Mouse (Mus musculus) intestine, embryonic 16.5 days (tissue): ENCODE data around the gene Tspoap1. TPM values are rescaled to one million over a fixed set of nuclear protein-coding genes. Genes with fewer than 3 reads are reported as not detected.
A peak's percentile ranks its signal among the peaks of the same experiment; 100 is the strongest.

ENCODE experiments used
- ATAC-seq: fragments of 200-750 bp; cut with Nextera tagmentation; 2 replicates; pipeline ENCODE4 v1.8.0; 2017; ENCODE audit warnings: moderate TSS enrichment, moderate library complexity
- H3K27ac ChIP-seq: fragments of 300-500 bp; sonication (generic); 2 replicates; pipeline ENCODE4 v1.5.1; 2014; ENCODE audit warnings: mild to moderate bottlenecking, low read length
- H3K27me3 ChIP-seq: fragments of 300-500 bp; sonication (generic); replicated peaks from 2 replicates; pipeline ENCODE4 v1.6.1; 2014; ENCODE audit warnings: low read length, control low read depth, mixed read lengths; ENCODE audit not compliant: control insufficient read depth, insufficient read depth
- H3K36me3 ChIP-seq: fragments of 300-500 bp; sonication (generic); 2 replicates; pipeline ENCODE4 v1.6.1; 2014; ENCODE audit warnings: low read length, control low read depth; ENCODE audit not compliant: control insufficient read depth, insufficient read depth
- H3K4me1 ChIP-seq: fragments of 300-500 bp; sonication (generic); 2 replicates; pipeline ENCODE4 v1.6.1; 2014; ENCODE audit warnings: low read length, control low read depth, mixed read lengths; ENCODE audit not compliant: control insufficient read depth, insufficient read depth
- H3K4me2 ChIP-seq: fragments of 300-500 bp; sonication (generic); 2 replicates; pipeline ENCODE4 v1.6.1; 2014; ENCODE audit warnings: low read depth, low read length, control low read depth
- H3K4me3 ChIP-seq: fragments of 300-500 bp; sonication (generic); 2 replicates; pipeline ENCODE4 v1.5.1; 2014; ENCODE audit warnings: mild to moderate bottlenecking, low read length
- H3K9ac ChIP-seq: fragments of 300-500 bp; sonication (generic); 2 replicates; pipeline ENCODE4 v1.6.1; 2014; ENCODE audit warnings: low read depth, low read length
- H3K9me3 ChIP-seq: fragments of 300-500 bp; sonication (generic); 2 replicates; pipeline ENCODE4 v1.6.1; 2016; ENCODE audit warnings: low read length, control low read depth; ENCODE audit not compliant: control insufficient read depth
- WGBS: fragments of 180-500 bp; shearing (Covaris S2); extraction: QIAGEN DNeasy Blood & Tissue Kit; methylation state at CpG from one replicate; pipeline ENCODE4 v1.1.7; 2014; 5-methylcytosine and 5-hydroxymethylcytosine counted together
- polyA plus RNA-seq: library from polyadenylated mRNA; unstranded; fragments of >200 nt; fragmentation: Nextera tagmentation; extraction: Ambion mirVana; gene quantifications from 2 replicates; pipeline ENCODE4 v1.2.1, GENCODE M21; 2015

The Tspoap1 gene
- polyA plus RNA-seq, 1 experiment from 2014 or later, result 1.2 TPM

DNA sequence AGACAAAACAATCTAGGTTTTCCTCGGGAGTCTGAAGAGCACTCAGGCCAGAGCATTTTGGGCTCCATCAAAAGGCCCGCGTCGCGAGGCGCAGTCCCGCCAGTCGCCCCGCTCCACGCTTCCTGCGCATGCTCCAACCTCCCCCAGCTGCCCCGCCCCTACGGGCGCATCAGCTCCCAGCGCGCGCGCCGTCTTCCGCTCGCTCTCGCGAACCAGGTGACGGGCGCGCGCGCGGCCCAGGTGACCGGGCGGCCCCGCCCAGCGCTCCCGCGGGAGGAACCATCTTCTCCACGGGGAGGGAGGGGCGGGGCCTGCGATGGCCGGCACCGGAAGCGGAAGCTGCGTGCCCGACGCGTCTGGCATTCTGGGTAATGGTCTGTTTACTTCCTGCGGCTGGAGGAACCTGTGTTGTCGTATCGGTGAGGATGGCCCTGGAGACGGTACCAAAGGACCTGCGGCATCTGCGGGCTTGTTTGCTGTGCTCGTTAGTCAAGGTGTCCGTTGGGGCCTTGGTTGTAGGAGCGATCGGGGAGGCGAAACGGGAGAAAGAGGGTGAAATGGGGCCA is 23.1 kb upstream of the Tspoap1 start, which contains the start of gene Supt4a:
Gene Supt4a (plus strand): TSS at position 378 of the 566 bp plus-strand sequence.
- Histone ChIP-seq H3K4me2 (peak within 1 kb of the TSS; percentile 83), H3K4me1 (peaks cover 9% of the 10 kb centered on the region; the same call in 1 of the 2 replicates), H3K27me3 (no peaks in the 10 kb centered on the region), H3K27ac (peak within 1 kb of the TSS; percentile 88), H3K4me3 (peak within 1 kb of the TSS; percentile 82), H3K9ac (peak within 1 kb of the TSS; percentile 84), H3K9me3 (no peaks in the 10 kb centered on the region), H3K36me3 (no peaks in the 10 kb centered on the region)
- WGBS, result under 1% methylated on average over 56 of the region's 57 CpGs
- peak; percentile 93 for ATAC-seq

- Histone ChIP-seq H3K4me1 (no peaks in the 10 kb centered on the region), H3K27ac (no peak overlapping the region), H3K36me3 (0 out of 2 replicates have a peak, but pooled peaks cover 3% of the 10 kb centered on the region), H3K4me3 (no peak overlapping the region), H3K9me3 (no peaks in the 10 kb centered on the region), H3K4me2 (no peak overlapping the region), H3K27me3 (no peaks in the 10 kb centered on the region), H3K9ac (no peak overlapping the region)
- WGBS, result 94% methylated on average over 3 of the region's 3 CpGs
- no peak for ATAC-seq
These were observed 16.6 kb upstream of the Tspoap1 start for GRCm38 (mm10) chr11:87743691-87744090.

DNA sequence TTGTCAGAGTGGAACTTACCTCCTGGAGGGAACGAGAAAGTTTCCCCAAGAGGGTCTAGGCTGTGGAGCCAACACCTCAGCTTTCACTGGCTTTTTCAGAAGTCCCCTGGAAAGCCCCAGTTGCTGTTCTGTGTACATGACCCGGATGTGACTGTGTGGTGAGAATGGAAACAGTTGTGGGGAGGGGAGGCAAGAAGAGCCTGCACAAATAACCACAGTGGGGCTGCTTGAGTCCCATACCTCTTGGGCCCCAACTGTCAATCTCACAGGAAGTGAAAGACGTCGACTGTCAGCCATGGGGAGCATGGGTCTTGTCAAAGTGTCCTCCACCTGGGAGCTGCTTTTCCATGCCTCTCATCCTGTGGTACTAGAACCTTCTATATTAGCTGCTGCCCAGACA is 15.4 kb upstream of the Tspoap1 start:
- Histone ChIP-seq H3K36me3 (0 out of 2 replicates have a peak, but pooled peaks cover 3% of the 10 kb centered on the region), H3K27me3 (no peaks in the 10 kb centered on the region), H3K4me1 (0 out of 2 replicates have a peak, but pooled peaks cover 2% of the 10 kb centered on the region), H3K9me3 (no peaks in the 10 kb centered on the region), H3K4me3 (no peak overlapping the region), H3K27ac (no peak overlapping the region), H3K4me2 (no peak overlapping the region), H3K9ac (no peak overlapping the region)
- ATAC-seq, result no peak
- 70% methylated on average over 4 of the region's 4 CpGs for WGBS

DNA sequence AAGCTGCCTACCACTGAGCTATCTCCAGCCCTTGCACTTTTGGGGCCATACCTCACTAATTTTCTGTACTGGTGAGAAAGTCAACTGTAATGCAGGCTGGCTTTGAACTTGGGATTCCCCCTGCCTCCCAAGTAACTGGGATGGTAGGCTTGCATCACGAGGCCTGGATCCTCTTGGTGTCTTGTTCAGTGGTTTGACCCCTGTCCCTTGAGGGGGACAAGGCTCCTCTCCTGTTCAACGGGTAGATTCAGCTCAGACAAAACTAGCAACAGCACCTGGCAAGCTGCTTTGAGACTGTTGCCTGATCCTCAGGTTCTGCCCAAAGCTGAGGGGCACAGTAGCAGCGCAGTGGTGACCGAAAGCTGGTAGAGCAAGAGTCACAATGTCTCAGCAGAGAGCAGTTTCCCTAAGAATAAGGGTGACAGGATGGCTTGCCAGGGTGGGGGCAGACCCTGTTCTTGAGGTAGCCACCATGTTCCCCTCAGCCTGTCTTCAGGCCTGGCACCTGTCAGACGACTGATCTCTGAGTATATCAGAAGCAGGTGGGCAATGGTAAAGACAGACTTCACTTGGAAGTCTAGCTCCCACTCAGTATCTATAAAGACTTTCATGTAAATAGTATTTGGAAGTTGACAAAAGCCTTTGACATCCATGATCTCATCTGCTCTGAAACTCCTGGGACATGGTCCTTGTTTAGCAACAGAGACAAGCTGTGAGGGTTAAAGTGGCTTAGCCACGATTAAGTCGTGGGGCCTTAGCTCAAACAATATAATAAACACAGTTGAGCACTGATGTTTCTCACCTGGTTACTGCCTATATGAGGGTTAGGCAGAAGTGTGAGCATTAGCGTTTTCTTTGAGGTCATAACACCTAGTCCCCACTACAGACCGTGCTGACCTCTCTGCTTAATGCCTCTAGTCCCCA is 14.4 kb upstream of the Tspoap1 start:
- WGBS, result 74% methylated on average over 9 of the region's 9 CpGs
- Histone ChIP-seq H3K27ac (no peak overlapping the region), H3K9me3 (no peaks in the 10 kb centered on the region), H3K4me3 (no peak overlapping the region), H3K36me3 (0 out of 2 replicates have a peak, but pooled peaks cover 3% of the 10 kb centered on the region), H3K4me1 (0 out of 2 replicates have a peak, but pooled peaks cover 2% of the 10 kb centered on the region), H3K4me2 (no peak overlapping the region), H3K9ac (no peak overlapping the region), H3K27me3 (no peaks in the 10 kb centered on the region)
- no peak for ATAC-seq

DNA sequence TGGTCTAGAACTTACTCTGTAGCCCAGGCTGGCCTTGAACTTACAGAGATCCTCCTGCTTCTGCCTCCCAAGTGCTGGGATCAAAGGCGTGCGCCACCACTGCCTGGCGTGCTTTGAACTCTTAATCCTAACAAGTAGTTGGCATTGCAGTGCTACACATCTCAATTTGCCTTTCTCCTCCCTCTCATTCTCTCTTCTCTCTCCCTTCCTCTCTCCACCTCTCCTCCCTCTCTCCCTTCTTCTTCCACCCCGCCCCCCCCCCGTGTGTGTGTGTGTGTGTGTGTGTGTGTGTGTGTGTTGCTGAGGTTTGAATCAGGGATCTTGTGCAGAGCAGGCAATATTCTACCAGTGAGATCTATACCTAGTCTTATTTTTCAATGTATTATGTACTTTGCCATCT is 13.0 kb upstream of the Tspoap1 start:
- 93% methylated on average over 4 of the region's 5 CpGs for WGBS
- H3K36me3 ChIP-seq, result 0 out of 2 replicates have a peak, but pooled peaks cover 3% of the 10 kb centered on the region
- no peak for ATAC-seq
- H3K4me1 ChIP-seq, result 0 out of 2 replicates have a peak, but pooled peaks cover 2% of the 10 kb centered on the region
- H3K4me3 ChIP-seq, result no peak overlapping the region
- no peak overlapping the region for H3K9ac ChIP-seq
- H3K4me2 ChIP-seq, result no peak overlapping the region
- H3K9me3 ChIP-seq, result no peaks in the 10 kb centered on the region
- no peak overlapping the region for H3K27ac ChIP-seq
- H3K27me3 ChIP-seq, result no peaks in the 10 kb centered on the region

GRCm38 (mm10) chr11:87747716-87748115 is 12.6 kb upstream of the Tspoap1 start:
- no peaks in the 10 kb centered on the region for H3K27me3 ChIP-seq
- 93% methylated on average over 7 of the region's 7 CpGs for WGBS
- ATAC-seq, result no peak

GRCm38 (mm10) chr11:87748132-87749119 is 11.9 kb upstream of the Tspoap1 start:
- Histone ChIP-seq H3K4me2 (peak overlapping the region; percentile 23; the same call in 1 of the 2 replicates), H3K27ac (no peak overlapping the region), H3K27me3 (no peaks in the 10 kb centered on the region), H3K9ac (0 out of 2 replicates have a peak overlapping the region, but pooled peaks have one; percentile 6), H3K9me3 (no peaks in the 10 kb centered on the region), H3K4me3 (no peak overlapping the region), H3K36me3 (0 out of 2 replicates have a peak, but pooled peaks cover 3% of the 10 kb centered on the region), H3K4me1 (0 out of 2 replicates have a peak, but pooled peaks cover 2% of the 10 kb centered on the region)
- WGBS, result 29% methylated on average over 19 of the region's 19 CpGs
- peak; percentile 66 for ATAC-seq

More at GRCm38 (mm10) chr11:87747716-87748115, 12.6 kb upstream of the Tspoap1 start:
- H3K36me3 ChIP-seq, result 0 out of 2 replicates have a peak, but pooled peaks cover 3% of the 10 kb centered on the region
- 0 out of 2 replicates have a peak, but pooled peaks cover 2% of the 10 kb centered on the region for H3K4me1 ChIP-seq
- H3K4me3 ChIP-seq, result no peak overlapping the region
- H3K9me3 ChIP-seq, result no peaks in the 10 kb centered on the region
- no peak overlapping the region for H3K4me2 ChIP-seq
- no peak overlapping the region for H3K27ac ChIP-seq
- H3K9ac ChIP-seq, result no peak overlapping the region

GRCm38 (mm10) chr11:87749192-87750042 is 10.9 kb upstream of the Tspoap1 start:
- ATAC-seq, result peak; percentile 77
- Histone ChIP-seq H3K4me3 (no peak overlapping the region), H3K9me3 (no peaks in the 10 kb centered on the region), H3K4me2 (no peak overlapping the region), H3K27ac (no peak overlapping the region), H3K27me3 (no peaks in the 10 kb centered on the region), H3K4me1 (0 out of 2 replicates have a peak, but pooled peaks cover 2% of the 10 kb centered on the region), H3K36me3 (0 out of 2 replicates have a peak, but pooled peaks cover 3% of the 10 kb centered on the region), H3K9ac (no peak overlapping the region)
- WGBS, result 52% methylated on average over 18 of the region's 18 CpGs
